Mouse (Mus musculus): ENCODE data around the gene Rhox4a2.
"Not testable (repeated sequence)": the region's sequence is repeated elsewhere in the genome, so short reads cannot be mapped to it uniquely, and the experiment has no call there.

The Rhox4a2 gene

GRCm38 (mm10) chrX:37390548-37390947 is at the start of gene Rhox4a2:
Rhox4a2 (plus strand) TSS chrX:37390848.
- not testable (repeated sequence) for DNase-seq (ENCODE audit: low read depth, low spot score)

DNA sequence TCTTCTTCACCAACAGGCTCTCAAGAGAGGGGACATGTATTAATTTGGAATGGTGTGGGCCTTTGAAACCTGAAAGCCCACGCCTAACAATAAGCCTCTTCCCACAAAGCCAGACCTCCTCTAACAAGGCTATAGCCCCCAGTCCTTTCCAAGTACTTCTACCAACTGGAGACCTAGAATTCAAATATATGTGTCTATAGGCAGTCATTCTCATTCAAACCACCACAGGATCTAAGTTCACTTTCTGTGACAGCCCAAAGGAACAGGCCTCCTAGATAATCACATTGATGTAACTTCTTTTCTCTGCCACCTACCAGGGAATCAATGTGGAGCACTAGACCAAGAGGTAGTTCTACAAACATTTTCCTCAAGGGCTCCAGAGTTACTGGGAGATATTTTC is 10.9 kb upstream of the Rhox4a2 start, which contains the start of gene Rhox3a2:
Gene Rhox3a2, plus strand, starts transcription at position 301 of the 400 bp plus-strand sequence.
- not testable (repeated sequence) for DNase-seq (ENCODE audit: low read depth, low spot score)

GRCm38 (mm10) chrX:37411767-37412166 is 21.1 kb downstream of the Rhox4a2 start, which contains the start of gene Rhox2b:
Rhox2b (plus strand) TSS chrX:37412067.
- not testable (repeated sequence) for DNase-seq (ENCODE audit: low read depth, low spot score)

- not testable (repeated sequence) for DNase-seq (ENCODE audit: low read depth, low spot score)
These were observed 41.5 kb downstream of the Rhox4a2 start, which contains the start of gene Rhox4b for GRCm38 (mm10) chrX:37432194-37432593. Rhox4b (plus strand) TSS chrX:37432494.

Data from mesoderm, embryonic 11.5 days (tissue).